Mouse (Mus musculus): Measurements from ENCODE around the gene Fancd2os.

DNA sequence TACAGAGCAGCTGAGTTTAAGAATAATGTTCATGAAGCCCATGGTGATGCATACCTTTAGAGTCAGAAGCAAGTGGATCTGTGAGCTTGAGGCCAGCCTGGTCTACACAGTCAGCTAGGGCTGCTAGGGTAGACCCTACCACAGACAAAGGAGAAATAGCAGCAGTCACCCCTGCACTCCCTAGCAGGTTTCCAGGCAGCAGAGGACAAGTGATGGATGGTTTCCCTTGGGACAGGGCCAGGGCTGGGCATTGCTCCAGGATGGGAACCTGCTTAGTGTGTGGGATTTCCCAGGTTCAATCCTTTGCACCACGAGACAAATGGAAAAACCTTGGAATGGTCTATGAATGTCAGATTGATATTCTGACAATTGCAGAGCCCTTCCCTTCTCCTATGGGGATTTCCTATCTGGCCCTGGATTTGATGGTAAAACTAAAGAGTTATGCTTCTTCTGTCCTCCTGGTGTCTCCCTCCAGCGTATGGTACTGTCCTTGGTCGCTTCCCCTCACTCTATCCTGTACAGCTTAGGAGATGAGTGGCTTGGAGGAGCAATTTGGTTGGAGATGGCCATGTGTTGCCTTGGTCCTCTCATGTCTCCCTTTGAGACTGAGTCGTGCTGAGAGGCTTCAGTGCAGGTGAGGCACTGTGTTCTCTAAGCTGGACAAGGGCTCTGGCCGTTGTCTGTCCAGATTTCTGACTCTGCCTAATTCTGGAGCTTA is 13.9 kb downstream of the Fancd2os start:
- TF ChIP-seq CTCF (IDR thresholded peaks at IDR 0.05; ENCODE audit: control insufficient read depth, insufficient read depth, low read length): no peak
- TF ChIP-seq POLR2A (IDR thresholded peaks at IDR 0.05; ENCODE audit: borderline replicate concordance, control insufficient read depth, low read depth, low read length): no peak

Data from bone marrow, adult 2 months (tissue).